Mouse (Mus musculus) G1E (cell line): ENCODE results near the gene Selenop.

Experiments used
- CTCF ChIP-seq: IDR thresholded peaks from 2 replicates; pipeline ENCODE4 v1.5.1; 2012; ENCODE audit warnings: low read depth, low read length, inconsistent platforms, mixed read lengths
- TAL1 ChIP-seq: conservative IDR thresholded peaks from 2 replicates; pipeline ENCODE4 v1.6.1; 2012; ENCODE audit warnings: low read depth, low read length, inconsistent platforms, mixed read lengths

DNA sequence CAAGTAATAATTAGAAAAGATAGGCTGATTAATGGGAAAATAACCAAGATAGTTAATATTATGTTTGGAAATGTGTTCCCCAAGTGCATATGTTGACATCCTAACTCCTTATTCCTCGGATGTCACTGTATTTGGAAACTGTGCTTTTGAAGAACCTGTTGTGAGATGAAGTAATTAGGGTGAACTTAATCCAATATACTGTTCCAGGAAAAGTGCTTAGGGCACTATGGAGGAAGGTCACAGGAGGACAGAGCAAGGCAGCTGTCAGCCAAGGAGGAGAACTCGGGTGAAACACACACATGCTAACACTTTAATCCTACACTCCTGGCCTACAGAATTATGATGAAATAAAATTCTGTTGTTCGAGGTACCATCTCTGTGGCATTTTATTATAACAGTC is 5.5 kb upstream of the Selenop start:
- no peak for TF ChIP-seq CTCF
- TF ChIP-seq TAL1, result no peak
